Comparison of ENCODE assay signal across 27 mouse cellular contexts in the genomic region with DNA sequence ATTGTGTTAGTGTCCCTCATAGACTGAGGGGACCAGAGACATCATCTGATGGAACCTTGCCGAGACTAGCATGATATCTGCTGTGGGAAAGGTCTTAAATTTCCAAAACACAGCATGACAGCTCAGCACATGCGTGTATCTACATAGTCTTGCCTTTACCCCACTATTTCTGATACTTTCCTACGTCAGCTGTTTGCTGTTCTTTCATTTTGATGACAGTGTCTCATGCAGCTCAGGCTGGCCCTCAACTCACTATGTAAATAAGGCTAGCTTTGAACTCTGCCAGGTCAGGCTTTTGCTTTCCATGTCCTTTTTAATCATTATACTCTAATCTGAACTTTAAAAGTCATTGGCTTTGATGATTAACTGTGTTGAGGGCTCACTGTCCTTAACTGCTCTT. TPM values are rescaled to one million over a fixed set of nuclear protein-coding genes. Genes with fewer than 3 reads are reported as not detected.
DNase-seq lines count a peak whose midpoint lies in the region; ATAC-seq and TF ChIP-seq lines count a peak whose summit lies in the region.
"Had no signal": no experiment of that assay in that cellular context is flagged by ENCODE, and none has a peak within 500 bp of the region (broad histone marks: within the 10 kb centered on the region; RNA-seq: fewer than 3 reads in every experiment).

No protein-coding gene starts in this region.

- DNase-seq in kidney, adult 2 months, result peak; percentile 57
- DNase-seq in liver, adult 2 months (ENCODE audit: extremely low read depth, low read depth, low spot score), result peak; percentile 96
- DNase-seq in liver, result no peak
- DNase-seq in CD4-positive, CD25-positive, alpha-beta regulatory T cell, adult 2 months (ENCODE audit: low read depth, low spot score), result peak; percentile 31
- no peak for DNase-seq in thymus, postnatal 25 days
- DNase-seq in cerebellum, adult 9-10 months, result no peak
- DNase-seq: adrenal gland, postnatal 10 days; cerebellum, adult 11 months; cerebellum, adult 8-10 months; cerebellum, postnatal 25 days; gastrocnemius, postnatal 10 days; heart, adult 18-20 months; heart, postnatal 14 days had no signal

- ATAC-seq in kidney, embryonic 16.5 days (ENCODE audit: low FRiP score, low TSS enrichment), result no peak
- ATAC-seq: forebrain, embryonic 16.5 days had no signal

- no peak overlapping the region for H3K9ac ChIP-seq in kidney, embryonic 16.5 days (replicated peaks; ENCODE audit: low read length)
- H3K9ac ChIP-seq in liver, adult 2 months (ENCODE audit: low read depth, low read length), result no peak overlapping the region
- H3K9ac ChIP-seq: embryonic facial prominence, embryonic 13.5 days; forebrain, embryonic 12.5 days; heart, embryonic 15.5 days; hindbrain, embryonic 13.5 days had no signal

- no peak overlapping the region for H3K4me2 ChIP-seq in kidney, embryonic 16.5 days (replicated peaks; ENCODE audit: low read depth, low read length)
- H3K4me2 ChIP-seq: embryonic facial prominence, embryonic 13.5 days; forebrain, embryonic 12.5 days; heart, embryonic 11.5 days; heart, embryonic 15.5 days; hindbrain, embryonic 13.5 days had no signal

- no peak for TF ChIP-seq CTCF in kidney, adult 2 months (conservative IDR thresholded peaks at IDR 0.05; ENCODE audit: insufficient read depth, insufficient read length, low read depth, low read length)
- no peak for TF ChIP-seq CTCF in liver, adult 2 months (IDR thresholded peaks at IDR 0.05; ENCODE audit: low read depth, low read length)

- 77% methylated on average over 3 of the region's 3 CpGs for WGBS in kidney, adult 2 months
- 74% methylated on average over 3 of the region's 3 CpGs for WGBS in kidney, embryonic 16.5 days
- WGBS in liver, adult 2 months, result 17% methylated on average over 3 of the region's 3 CpGs

- no peaks in the 10 kb centered on the region for H3K36me3 ChIP-seq in kidney, adult 2 months (ENCODE audit: control insufficient read depth, insufficient read depth, low read length)
- no peaks in the 10 kb centered on the region for H3K36me3 ChIP-seq in kidney, embryonic 16.5 days (ENCODE audit: insufficient read depth, low read length)
- H3K36me3 ChIP-seq in liver, adult 2 months (ENCODE audit: control insufficient read depth, insufficient read depth, low read length), result no peaks in the 10 kb centered on the region
- H3K36me3 ChIP-seq: embryonic facial prominence, embryonic 13.5 days; forebrain, embryonic 12.5 days; heart, embryonic 15.5 days; hindbrain, embryonic 13.5 days had no signal

- H3K4me1 ChIP-seq in kidney, adult 2 months (ENCODE audit: control insufficient read depth, insufficient read depth, low read length), result peaks cover 4% of the 10 kb centered on the region; the same call in 1 of the 2 replicates
- 0 out of 2 replicates have a peak, but pooled peaks cover 2% of the 10 kb centered on the region for H3K4me1 ChIP-seq in kidney, embryonic 16.5 days (ENCODE audit: insufficient read depth, low read length)
- peaks cover 14% of the 10 kb centered on the region for H3K4me1 ChIP-seq in liver, adult 2 months (ENCODE audit: control insufficient read depth, insufficient read depth, low read length)
- H3K4me1 ChIP-seq: heart, embryonic 15.5 days had no signal

- TF ChIP-seq POLR2A in kidney, adult 2 months (IDR thresholded peaks at IDR 0.05; ENCODE audit: low read depth, low read length), result no peak
- TF ChIP-seq POLR2A in liver, adult 2 months (IDR thresholded peaks at IDR 0.05; ENCODE audit: extremely low read depth, insufficient read depth, low read length), result no peak

- no peaks in the 10 kb centered on the region for H3K27me3 ChIP-seq in kidney, adult 2 months (replicated peaks; ENCODE audit: control insufficient read depth, insufficient read depth, low read length)
- no peaks in the 10 kb centered on the region for H3K27me3 ChIP-seq in kidney, embryonic 16.5 days (ENCODE audit: insufficient read depth, low read length)
- no peaks in the 10 kb centered on the region; the same call in 1 of the 2 replicates for H3K27me3 ChIP-seq in liver, adult 2 months (ENCODE audit: control insufficient read depth, insufficient read depth, low read length)
- H3K27me3 ChIP-seq: embryonic facial prominence, embryonic 13.5 days; forebrain, embryonic 12.5 days; heart, embryonic 15.5 days; hindbrain, embryonic 13.5 days had no signal

- no peaks in the 10 kb centered on the region for H3K9me3 ChIP-seq in kidney, embryonic 16.5 days (ENCODE audit: low read length)
- H3K9me3 ChIP-seq: embryonic facial prominence, embryonic 13.5 days; forebrain, embryonic 12.5 days; heart, embryonic 15.5 days; hindbrain, embryonic 13.5 days had no signal

- no peak overlapping the region for H3K4me3 ChIP-seq in kidney, adult 2 months (ENCODE audit: insufficient read depth, low read depth, low read length)
- H3K4me3 ChIP-seq in kidney, embryonic 16.5 days (ENCODE audit: low read length), result no peak overlapping the region
- no peak overlapping the region for H3K4me3 ChIP-seq in liver, adult 2 months (ENCODE audit: insufficient read depth, low read depth, low read length)
- H3K4me3 ChIP-seq: embryonic facial prominence, embryonic 13.5 days; forebrain, embryonic 12.5 days; heart, embryonic 15.5 days; hindbrain, embryonic 13.5 days had no signal

- no peaks in the 10 kb centered on the region for H3K79me2 ChIP-seq in liver, adult 2 months (ENCODE audit: control insufficient read depth, insufficient read depth, low read length)

- H3K27ac ChIP-seq in kidney, adult 2 months (ENCODE audit: insufficient read depth, low read depth, low read length), result no peak overlapping the region
- H3K27ac ChIP-seq in kidney, embryonic 16.5 days (ENCODE audit: low read length), result no peak overlapping the region
- H3K27ac ChIP-seq in liver, adult 2 months (replicated peaks; ENCODE audit: insufficient read depth, low read depth, low read length), result no peak overlapping the region
- H3K27ac ChIP-seq: embryonic facial prominence, embryonic 13.5 days; forebrain, embryonic 12.5 days; heart, embryonic 15.5 days; hindbrain, embryonic 13.5 days had no signal

RNA-seq across cellular contexts. Expression of a gene that starts 16.6 kb away (rescaled TPM):
- not detected in 2 replicates for polyA plus RNA-seq in kidney, adult 2 months (2012; rRNA removed)
- polyA plus RNA-seq in kidney, embryonic 16.5 days (2015; fragmentation: Nextera tagmentation; extraction: Ambion mirVana), result 0.09 TPM in 1 of 2 replicates, not detected in the other
- not detected in 2 replicates for total RNA-seq in liver, adult 2 months (2014; rRNA removed)
- polyA plus RNA-seq in liver, adult 2 months (2012; rRNA removed), result not detected in 2 replicates
- total RNA-seq: adrenal gland, postnatal 10 days; adrenal gland, postnatal 4 days; gastrocnemius, postnatal 10 days; gastrocnemius, postnatal 4 days; heart, adult 18-20 months; heart, postnatal 14 days; MEL had no signal
- polyA plus RNA-seq: brain, embryonic 14.5 days; C2C12; cortical plate, adult 2 months; embryonic facial prominence, embryonic 13.5 days; forebrain, embryonic 12.5 days; forebrain, embryonic 16.5 days; frontal cortex, adult 2 months; heart, embryonic 11.5 days; hindbrain, embryonic 13.5 days had no signal

Comparison
In these comparisons a context has a peak if more than half of its experiments do, and no peak if none do; other contexts are left out.
1. DNase-seq: peak in kidney, adult 2 months (single experiment), liver, adult 2 months (single experiment) and CD4-positive, CD25-positive, alpha-beta regulatory T cell, adult 2 months (single experiment); none in liver (single experiment), thymus, postnatal 25 days (single experiment) and cerebellum, adult 9-10 months (single experiment).